Mouse (Mus musculus): ENCODE results near the gene Runx1. TPM values are rescaled to one million over a fixed set of nuclear protein-coding genes. Genes with fewer than 3 reads are reported as not detected.

The Runx1 gene
- polyA plus RNA-seq, 1 experiment from 2014 or later, result 5.1 TPM

DNA sequence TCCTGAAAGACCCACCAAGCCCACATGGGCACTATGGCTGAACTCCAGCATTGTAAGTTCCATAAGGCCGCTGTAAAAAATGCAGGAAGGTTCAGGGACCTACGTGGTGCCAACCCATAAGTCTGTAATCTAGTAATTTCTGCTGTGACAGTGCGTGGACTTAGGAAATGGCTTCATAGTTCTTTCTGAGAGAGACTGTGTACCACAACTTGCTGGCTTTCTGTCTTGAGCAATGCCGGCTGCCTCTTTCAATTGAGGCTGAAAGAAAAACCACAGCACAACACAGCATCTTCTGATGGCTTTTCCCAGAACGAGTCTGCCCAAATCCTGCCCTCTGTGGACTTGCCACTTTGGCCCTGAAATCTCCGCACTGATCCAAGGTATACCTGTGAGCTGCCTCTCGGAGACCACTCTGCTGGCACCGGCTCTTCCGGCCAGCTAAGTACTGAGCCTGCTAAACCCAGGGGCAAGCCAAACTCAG is 1.2 kb downstream of the Runx1 start:
- no peak overlapping the region for H3K4me2 ChIP-seq (replicated peaks)
- H3K27me3 ChIP-seq, result peaks cover 18% of the 10 kb centered on the region
- no peaks in the 10 kb centered on the region for H3K9me3 ChIP-seq
- peaks cover 22% of the 10 kb centered on the region for H3K4me1 ChIP-seq
- 87% methylated on average over 9 of the region's 9 CpGs for WGBS
- H3K27ac ChIP-seq, result no peak overlapping the region
- no peaks in the 10 kb centered on the region for H3K36me3 ChIP-seq
- no peak overlapping the region for H3K4me3 ChIP-seq
- H3K9ac ChIP-seq, result peak overlapping the region; percentile 5; the same call in 1 of the 2 replicates
- ATAC-seq (ENCODE audit: low FRiP score, low read depth), result no peak

GRCm38 (mm10) chr16:92824003-92824722 is 1.8 kb downstream of the Runx1 start:
- H3K4me1 ChIP-seq, result peaks cover 22% of the 10 kb centered on the region
- peaks cover 12% of the 10 kb centered on the region for H3K27me3 ChIP-seq
- H3K27ac ChIP-seq, result no peak overlapping the region
- H3K9me3 ChIP-seq, result no peaks in the 10 kb centered on the region
- WGBS, result 84% methylated on average over 6 of the region's 6 CpGs
- H3K9ac ChIP-seq, result no peak overlapping the region
- no peak for ATAC-seq (ENCODE audit: low FRiP score, low read depth)
- no peak overlapping the region for H3K4me2 ChIP-seq (replicated peaks)
- no peak overlapping the region for H3K4me3 ChIP-seq
- H3K36me3 ChIP-seq, result no peaks in the 10 kb centered on the region

- Histone ChIP-seq H3K4me1 (peaks cover 21% of the 10 kb centered on the region), H3K9me3 (no peaks in the 10 kb centered on the region), H3K4me2 (replicated peaks) (no peak overlapping the region), H3K36me3 (no peaks in the 10 kb centered on the region), H3K27me3 (peaks cover 10% of the 10 kb centered on the region), H3K27ac (no peak overlapping the region), H3K9ac (no peak overlapping the region), H3K4me3 (no peak overlapping the region)
- 49% methylated on average over 5 of the region's 5 CpGs for WGBS
- no peak for ATAC-seq (ENCODE audit: low FRiP score, low read depth)
These were observed 2.5 kb downstream of the Runx1 start for GRCm38 (mm10) chr16:92823381-92823862.

DNA sequence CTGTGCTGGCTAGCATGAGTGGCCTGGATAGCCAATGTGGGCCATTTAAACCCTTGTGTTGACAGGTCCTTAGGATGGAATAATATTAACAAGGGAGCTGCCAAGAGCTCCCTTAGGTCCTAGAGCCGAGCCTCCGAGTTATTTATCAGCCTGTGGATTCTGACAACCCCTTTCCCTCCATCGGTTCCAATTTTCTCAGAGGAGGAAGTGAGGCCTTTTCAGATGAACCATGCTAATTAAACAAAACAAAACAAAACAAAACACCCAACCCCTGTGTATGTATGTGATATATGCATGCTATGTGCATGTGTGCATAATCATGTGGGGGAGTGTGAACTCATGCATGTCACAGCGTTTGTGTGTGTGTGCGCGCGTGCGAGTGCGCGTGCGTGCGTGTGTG is 3.3 kb downstream of the Runx1 start:
- H3K4me1 ChIP-seq, result peaks cover 16% of the 10 kb centered on the region
- no peaks in the 10 kb centered on the region for H3K9me3 ChIP-seq
- peaks cover 4% of the 10 kb centered on the region; the same call in 1 of the 2 replicates for H3K27me3 ChIP-seq
- ATAC-seq (ENCODE audit: low FRiP score, low read depth), result no peak
- no peak overlapping the region for H3K4me2 ChIP-seq (replicated peaks)
- H3K4me3 ChIP-seq, result no peak overlapping the region
- no peaks in the 10 kb centered on the region for H3K36me3 ChIP-seq
- no peak overlapping the region for H3K9ac ChIP-seq
- WGBS, result 85% methylated on average over 12 of the region's 12 CpGs
- H3K27ac ChIP-seq, result no peak overlapping the region

DNA sequence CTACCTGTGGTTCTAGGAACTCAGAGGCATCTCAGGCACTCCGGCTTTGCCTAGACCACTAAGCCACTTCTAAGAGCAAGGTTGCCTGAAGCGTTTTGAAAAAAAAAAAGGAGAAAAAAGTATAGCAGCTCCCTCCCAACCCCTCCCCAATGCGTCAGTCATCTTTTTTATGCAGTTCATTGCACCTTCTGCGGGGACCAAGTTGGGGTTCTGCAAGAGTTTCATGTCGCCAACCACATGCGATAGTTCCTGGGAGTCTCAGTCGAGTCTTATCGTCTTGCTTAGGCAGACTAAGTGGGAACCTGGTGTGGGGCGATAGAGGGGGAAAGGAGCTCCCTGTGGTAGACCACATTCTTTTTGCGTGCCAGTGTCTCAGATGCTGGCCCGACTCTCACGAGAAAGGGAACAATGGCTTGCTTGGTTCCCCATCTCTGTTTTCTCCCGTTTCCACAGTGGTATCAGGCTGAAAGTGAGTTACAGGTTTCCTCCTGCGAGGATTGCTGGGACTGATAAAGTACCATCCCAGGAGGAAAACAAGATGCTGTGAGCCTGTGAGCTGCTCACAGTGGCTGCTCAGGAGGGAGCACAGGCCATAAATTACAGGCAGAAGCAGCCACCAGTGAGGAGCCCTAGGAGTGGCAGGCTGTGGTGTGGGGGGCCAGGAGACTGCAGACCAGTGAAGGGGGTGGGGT is 3.9 kb downstream of the Runx1 start:
- Histone ChIP-seq H3K9me3 (no peaks in the 10 kb centered on the region), H3K4me3 (no peak overlapping the region), H3K9ac (no peak overlapping the region), H3K4me1 (peaks cover 16% of the 10 kb centered on the region), H3K27me3 (peaks cover 3% of the 10 kb centered on the region; the same call in 1 of the 2 replicates), H3K36me3 (no peaks in the 10 kb centered on the region), H3K27ac (no peak overlapping the region), H3K4me2 (replicated peaks) (0 out of 2 replicates have a peak overlapping the region, but pooled peaks have one; percentile 16)
- whole genome bisulfite sequencing, result 40% methylated on average over 14 of the region's 14 CpGs
- ATAC-seq (ENCODE audit: low FRiP score, low read depth), result no peak

- H3K4me1 ChIP-seq, result peaks cover 16% of the 10 kb centered on the region
- no peak for ATAC-seq (ENCODE audit: low FRiP score, low read depth)
- H3K36me3 ChIP-seq, result no peaks in the 10 kb centered on the region
- H3K9ac ChIP-seq, result no peak overlapping the region
- no peak overlapping the region for H3K4me3 ChIP-seq
- no peak overlapping the region for H3K27ac ChIP-seq
- no peak overlapping the region for H3K4me2 ChIP-seq (replicated peaks)
- WGBS, result 24% methylated on average over 5 of the region's 5 CpGs
- no peaks in the 10 kb centered on the region; the same call in 1 of the 2 replicates for H3K27me3 ChIP-seq
- H3K9me3 ChIP-seq, result no peaks in the 10 kb centered on the region
These were observed 4.4 kb downstream of the Runx1 start for GRCm38 (mm10) chr16:92821596-92821937.

GRCm38 (mm10) chr16:92820451-92820850 is 5.5 kb downstream of the Runx1 start:
- Histone ChIP-seq H3K4me3 (no peak overlapping the region), H3K4me1 (peaks cover 16% of the 10 kb centered on the region), H3K27me3 (no peaks in the 10 kb centered on the region; the same call in 1 of the 2 replicates), H3K9ac (no peak overlapping the region), H3K27ac (no peak overlapping the region), H3K4me2 (replicated peaks) (no peak overlapping the region), H3K9me3 (no peaks in the 10 kb centered on the region), H3K36me3 (no peaks in the 10 kb centered on the region)
- WGBS, result 84% methylated on average over 6 of the region's 6 CpGs
- ATAC-seq (ENCODE audit: low FRiP score, low read depth), result no peak

DNA sequence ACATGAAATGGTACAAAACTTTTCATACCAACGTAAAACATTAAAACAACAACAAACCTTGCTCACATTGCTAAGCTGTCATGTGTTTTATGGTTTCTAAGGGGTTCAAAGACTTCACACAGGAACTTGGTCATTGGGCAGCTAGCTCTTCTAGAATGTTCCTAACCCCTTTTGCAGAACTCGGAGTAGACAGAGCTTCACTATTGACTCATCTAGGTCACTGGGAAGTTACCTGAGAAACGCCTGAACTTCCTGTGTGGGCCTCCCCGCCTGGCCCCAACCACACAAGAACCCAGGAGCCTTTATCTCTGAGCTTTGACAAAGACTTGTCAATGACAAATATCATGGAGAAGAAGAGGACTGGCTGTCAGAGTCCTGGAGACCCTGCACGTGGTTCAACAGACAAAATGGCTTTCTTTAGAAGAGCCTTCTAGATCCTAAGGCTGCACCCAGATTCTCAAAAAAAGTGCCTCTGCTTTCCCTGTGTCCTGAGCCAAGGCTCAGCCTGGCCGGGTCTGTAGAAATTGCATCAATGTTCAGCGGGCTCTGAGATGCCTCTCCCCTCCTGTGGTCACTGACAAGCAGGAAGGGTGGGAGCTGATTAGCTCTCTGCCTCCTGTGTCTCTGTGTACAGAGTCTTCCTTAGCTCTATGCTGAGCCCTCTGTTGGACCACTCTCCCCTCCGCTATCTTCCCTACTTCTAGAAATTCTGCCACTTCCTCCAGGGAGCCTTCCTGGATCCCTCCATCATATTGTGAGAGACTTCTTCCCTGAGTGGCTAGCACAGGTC is 7.3 kb downstream of the Runx1 start:
- H3K27me3 ChIP-seq, result no peaks in the 10 kb centered on the region; the same call in 1 of the 2 replicates
- H3K36me3 ChIP-seq, result no peaks in the 10 kb centered on the region
- no peaks in the 10 kb centered on the region for H3K9me3 ChIP-seq
- no peak overlapping the region for H3K4me2 ChIP-seq (replicated peaks)
- no peak overlapping the region for H3K27ac ChIP-seq
- WGBS, result 77% methylated on average over 8 of the region's 8 CpGs
- H3K9ac ChIP-seq, result no peak overlapping the region
- no peak overlapping the region for H3K4me3 ChIP-seq
- peaks cover 16% of the 10 kb centered on the region for H3K4me1 ChIP-seq
- no peak for ATAC-seq (ENCODE audit: low FRiP score, low read depth)

DNA sequence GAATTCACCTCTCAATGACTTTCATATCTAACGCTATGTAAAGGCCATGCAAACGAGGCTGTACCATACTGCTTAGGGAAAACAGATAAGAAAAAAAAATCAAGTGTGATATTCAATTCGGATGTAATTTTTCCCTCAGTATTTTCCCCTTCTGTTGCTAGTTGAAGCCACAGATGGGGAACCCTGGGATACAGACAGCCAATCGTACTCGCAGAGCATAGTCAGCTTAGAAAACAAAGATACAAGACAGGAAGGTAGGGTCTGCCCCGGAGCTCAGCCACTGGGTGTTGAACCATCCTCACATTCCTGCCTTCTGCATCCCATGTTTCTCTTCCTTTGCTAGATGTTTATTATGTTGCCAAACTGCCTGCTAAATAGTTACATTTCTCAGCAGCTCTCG is 9.9 kb downstream of the Runx1 start:
- Histone ChIP-seq H3K27ac (no peak overlapping the region), H3K9ac (no peak overlapping the region), H3K9me3 (no peaks in the 10 kb centered on the region), H3K27me3 (no peaks in the 10 kb centered on the region), H3K4me3 (no peak overlapping the region), H3K36me3 (no peaks in the 10 kb centered on the region), H3K4me1 (peaks cover 13% of the 10 kb centered on the region), H3K4me2 (replicated peaks) (no peak overlapping the region)
- ATAC-seq (ENCODE audit: low FRiP score, low read depth), result no peak
- WGBS, result 91% methylated on average over 7 of the region's 7 CpGs

DNA sequence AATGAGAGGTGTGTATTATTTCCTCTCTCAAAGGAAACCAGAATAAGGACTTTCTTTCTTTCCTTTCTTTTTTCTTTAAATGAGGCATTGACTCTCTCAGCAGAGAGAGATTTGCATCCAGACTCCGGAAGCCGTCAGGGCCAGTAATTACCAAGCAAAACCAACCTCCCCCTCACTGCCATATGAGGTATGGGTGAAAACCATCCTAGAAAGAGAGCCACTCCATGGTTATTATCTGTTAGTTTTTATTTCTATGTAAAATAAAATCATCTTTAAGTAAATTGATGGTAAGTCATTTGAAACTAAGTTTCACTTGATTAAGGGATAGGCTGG is 10.8 kb downstream of the Runx1 start:
- H3K27ac ChIP-seq, result no peak overlapping the region
- ATAC-seq (ENCODE audit: low FRiP score, low read depth), result no peak
- H3K36me3 ChIP-seq, result no peaks in the 10 kb centered on the region
- H3K4me2 ChIP-seq (replicated peaks), result no peak overlapping the region
- H3K27me3 ChIP-seq, result peaks cover 2% of the 10 kb centered on the region; the same call in 1 of the 2 replicates
- H3K9me3 ChIP-seq, result no peaks in the 10 kb centered on the region
- H3K4me1 ChIP-seq, result peaks cover 13% of the 10 kb centered on the region
- no peak overlapping the region for H3K4me3 ChIP-seq
- no peak overlapping the region for H3K9ac ChIP-seq
- 78% methylated on average over 2 of the region's 2 CpGs for WGBS

DNA sequence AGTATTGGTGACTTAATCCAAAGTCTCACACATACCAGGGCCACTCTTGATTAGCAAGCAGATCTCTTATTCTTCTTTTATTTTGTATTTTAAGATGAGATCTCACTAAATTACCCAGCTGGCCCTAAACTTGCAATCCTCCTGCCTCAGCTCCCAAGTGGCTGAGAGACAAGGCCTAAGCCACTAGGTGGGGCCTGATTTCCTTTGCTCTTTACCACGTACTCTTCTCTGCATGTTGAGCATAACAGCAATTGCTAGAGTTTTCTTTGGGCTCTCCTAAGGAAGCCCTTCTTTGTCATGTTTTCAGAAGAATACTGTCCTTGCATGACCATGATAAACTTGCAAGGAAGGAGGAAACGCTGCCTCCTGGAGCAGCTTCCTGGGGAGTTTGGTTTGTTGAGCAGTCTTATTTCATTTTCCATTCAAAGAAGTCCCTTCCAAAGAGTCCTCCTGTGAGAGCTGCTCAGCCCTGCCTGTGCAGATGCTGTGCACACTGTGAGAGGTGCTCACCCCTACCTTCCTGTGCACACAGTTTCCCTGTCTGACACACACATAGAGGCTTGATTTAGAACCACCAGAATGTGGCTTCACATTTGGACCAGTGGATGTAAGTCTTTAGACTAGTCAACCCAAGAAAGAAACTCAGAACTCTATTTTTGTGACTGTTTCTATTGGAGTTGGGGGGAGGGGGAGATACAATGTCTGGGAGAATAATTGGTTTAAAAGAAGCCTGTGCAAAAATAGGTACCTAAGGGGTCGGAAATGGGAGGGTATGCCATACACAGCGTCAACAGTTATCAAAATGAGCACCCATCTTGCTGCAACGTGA is 11.4 kb downstream of the Runx1 start:
- 77% methylated on average over 5 of the region's 5 CpGs for WGBS
- ATAC-seq (ENCODE audit: low FRiP score, low read depth), result no peak
- H3K4me2 ChIP-seq (replicated peaks), result no peak overlapping the region

More for the DNA sequence above, 11.4 kb downstream of the Runx1 start:
- Histone ChIP-seq H3K4me1 (peaks cover 13% of the 10 kb centered on the region), H3K36me3 (no peaks in the 10 kb centered on the region), H3K27ac (no peak overlapping the region), H3K27me3 (peaks cover 3% of the 10 kb centered on the region; the same call in 1 of the 2 replicates), H3K9me3 (no peaks in the 10 kb centered on the region), H3K4me3 (no peak overlapping the region), H3K9ac (no peak overlapping the region)

All from limb, embryonic 13.5 days (tissue).